Mouse (Mus musculus): ENCODE measurements at regions not wholly inside any gene's neighbourhood (a gene's known extent, or its start where the extent isn't known, plus 50 kb on each side); places are given as distances from the start of the nearest gene placed in this dataset.

DNA sequence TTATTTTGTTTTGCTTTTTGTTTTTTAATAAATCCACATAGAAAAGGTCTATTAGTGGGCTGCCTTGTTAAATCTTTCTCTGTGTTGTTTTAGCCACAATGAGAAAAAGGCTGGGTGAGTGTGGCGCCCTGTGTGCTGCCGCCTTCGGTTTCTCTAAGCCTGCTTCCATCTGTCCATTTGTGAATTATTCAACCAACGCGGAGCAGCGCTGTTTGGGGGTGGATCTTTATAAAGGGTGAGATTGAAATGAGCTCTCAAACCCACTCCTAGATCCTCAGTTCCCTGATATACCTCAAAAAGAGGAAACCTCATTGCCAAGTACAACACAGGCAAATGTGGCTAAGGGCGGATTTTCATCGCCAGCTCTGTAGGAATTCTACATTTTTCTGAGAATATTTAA lies 74.0 kb upstream of the Arg1 start:
- Histone ChIP-seq H3K36me3 (ENCODE audit: control insufficient read depth, insufficient read depth) (no peaks in the 10 kb centered on the region), H3K27me3 (ENCODE audit: control insufficient read depth, insufficient read depth, insufficient read length) (no peaks in the 10 kb centered on the region)
- TF ChIP-seq E2F4 (IDR thresholded peaks at IDR 0.05; ENCODE audit: insufficient read depth) (no peak), TCF3 (IDR thresholded peaks at IDR 0.05; ENCODE audit: insufficient read length, low read depth) (no peak), POLR2A (IDR thresholded peaks at IDR 0.05; ENCODE audit: insufficient read length, low read depth) (no peak), TCF12 (IDR thresholded peaks at IDR 0.05; ENCODE audit: insufficient read depth, poor library complexity, severe bottlenecking) (no peak), MYOG (IDR thresholded peaks at IDR 0.05; ENCODE audit: control insufficient read depth in 1 of 3, insufficient read depth in 1 of 3, insufficient read length in 2 of 3, low read depth in 2 of 3) (no peak), MYOD1 (IDR thresholded peaks at IDR 0.05; ENCODE audit: control insufficient read depth in 1 of 3, insufficient read length in 2 of 3, low read depth in 2 of 3) (no peak), MAX (IDR thresholded peaks at IDR 0.05; ENCODE audit: low read depth) (no peak), USF1 (IDR thresholded peaks at IDR 0.05; ENCODE audit: low read depth) (no peak), POLR2AphosphoS2 (IDR thresholded peaks at IDR 0.05; ENCODE audit: insufficient read length, low read depth) (no peak), SRF (IDR thresholded peaks at IDR 0.05; ENCODE audit: control insufficient read depth, insufficient read length, low read depth) (no peak)

DNA sequence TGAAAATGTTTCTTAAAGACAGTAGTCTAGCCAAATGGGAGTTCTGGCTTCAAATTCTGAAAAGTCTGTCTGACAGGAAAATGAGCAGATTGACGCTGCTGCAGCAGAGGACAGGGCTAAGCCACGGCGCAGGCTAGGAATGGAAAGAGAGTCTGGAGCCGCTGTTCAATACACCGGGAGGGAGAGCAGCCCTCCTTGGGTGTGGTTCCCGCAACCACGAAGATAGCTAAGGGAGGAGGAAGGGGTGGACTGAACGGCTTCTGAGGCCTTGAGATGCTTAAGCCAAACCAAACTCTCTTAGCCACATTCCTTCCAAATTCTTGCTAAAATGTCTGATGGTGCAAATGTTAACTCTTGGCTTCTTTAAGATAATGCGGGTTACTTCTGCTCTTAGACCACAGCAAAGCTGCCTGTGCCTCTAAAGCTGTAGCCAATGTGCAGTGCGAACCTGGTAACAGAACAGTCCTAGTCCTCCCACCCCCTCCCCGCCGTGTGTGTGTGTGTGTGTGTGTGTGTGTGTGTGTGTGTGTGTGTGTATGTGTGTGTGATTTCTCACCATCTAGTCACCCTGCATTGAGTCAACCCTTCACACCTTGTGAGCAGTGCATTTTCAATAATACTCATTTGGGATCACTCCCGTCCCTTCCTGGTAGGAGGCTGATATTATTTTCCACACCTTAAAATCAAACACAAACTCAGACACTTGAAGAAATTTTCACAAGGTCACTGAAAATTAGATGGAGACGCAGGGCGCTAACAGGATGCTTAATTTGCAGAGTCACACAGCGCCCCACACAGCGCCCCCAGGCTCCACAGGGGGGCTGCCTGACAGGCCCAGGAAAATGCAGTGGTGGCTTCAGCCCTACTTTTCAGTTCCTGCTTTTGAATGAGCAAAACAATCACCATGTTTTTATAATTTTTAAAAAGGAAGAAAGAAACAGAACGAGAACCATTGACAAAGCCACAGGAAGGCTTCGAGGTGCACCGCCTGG lies 73.2 kb upstream of the Arg1 start:
- Histone ChIP-seq H3ac (ENCODE audit: control insufficient read depth, insufficient read length) (no peak overlapping the region), H3K4me2 (ENCODE audit: low read depth) (no peak overlapping the region), H3K36me3 (ENCODE audit: control insufficient read depth, insufficient read depth) (no peaks in the 10 kb centered on the region), H3K27me3 (ENCODE audit: control insufficient read depth, insufficient read depth, insufficient read length) (no peaks in the 10 kb centered on the region), H3K79me2 (ENCODE audit: control insufficient read depth, insufficient read depth) (no peaks in the 10 kb centered on the region), H3K4me3 (no peak overlapping the region)
- TF ChIP-seq SRF (IDR thresholded peaks at IDR 0.05; ENCODE audit: control insufficient read depth, insufficient read length, low read depth): no peak
- TF ChIP-seq REST (IDR thresholded peaks at IDR 0.05; ENCODE audit: insufficient read depth, insufficient read length): no peak
- no peak for TF ChIP-seq E2F4 (IDR thresholded peaks at IDR 0.05; ENCODE audit: insufficient read depth)
- no peak for TF ChIP-seq POLR2A (IDR thresholded peaks at IDR 0.05; ENCODE audit: insufficient read length, low read depth)
- TF ChIP-seq MYOD1 (IDR thresholded peaks at IDR 0.05; ENCODE audit: control insufficient read depth in 1 of 3, insufficient read length in 2 of 3, low read depth in 2 of 3): no peak
- TF ChIP-seq CEBPB (IDR thresholded peaks at IDR 0.05; ENCODE audit: insufficient read depth, poor library complexity, severe bottlenecking): no peak
- TF ChIP-seq USF1 (IDR thresholded peaks at IDR 0.05; ENCODE audit: low read depth): no peak
- TF ChIP-seq TCF12 (IDR thresholded peaks at IDR 0.05; ENCODE audit: insufficient read depth, poor library complexity, severe bottlenecking): no peak
- TF ChIP-seq MAX (IDR thresholded peaks at IDR 0.05; ENCODE audit: low read depth): no peak
- no peak for TF ChIP-seq TCF3 (IDR thresholded peaks at IDR 0.05; ENCODE audit: insufficient read length, low read depth)
- TF ChIP-seq POLR2AphosphoS2 (IDR thresholded peaks at IDR 0.05; ENCODE audit: insufficient read length, low read depth): no peak
- no peak for TF ChIP-seq MYOG (IDR thresholded peaks at IDR 0.05; ENCODE audit: control insufficient read depth in 1 of 3, insufficient read depth in 1 of 3, insufficient read length in 2 of 3, low read depth in 2 of 3)

More for the DNA sequence above, 74.0 kb upstream of the Arg1 start:
- Histone ChIP-seq H3K4me2 (ENCODE audit: low read depth) (no peak overlapping the region), H3K79me2 (ENCODE audit: control insufficient read depth, insufficient read depth) (no peaks in the 10 kb centered on the region), H3K4me3 (no peak overlapping the region), H3ac (ENCODE audit: control insufficient read depth, insufficient read length) (no peak overlapping the region)

DNA sequence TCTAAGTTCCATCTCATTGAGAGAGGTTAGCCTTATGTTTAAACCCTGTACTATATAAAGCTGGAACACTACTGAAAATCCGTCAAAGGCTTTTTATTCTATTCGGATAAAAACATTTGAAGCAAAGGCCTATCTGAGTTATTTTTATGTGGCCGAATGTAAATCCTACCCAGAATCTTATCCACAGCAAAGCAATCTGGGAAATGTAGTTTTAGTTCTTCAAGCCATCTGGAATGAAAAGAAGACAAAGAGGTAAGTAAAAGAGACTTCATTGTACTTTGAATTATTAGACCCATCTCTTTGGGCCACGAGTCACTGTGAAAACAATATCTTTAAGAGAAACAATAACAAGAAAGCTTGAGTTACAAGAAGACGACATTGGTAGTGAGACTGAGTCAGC lies 72.5 kb upstream of the Arg1 start:
- no peaks in the 10 kb centered on the region for H3K27me3 ChIP-seq (ENCODE audit: control insufficient read depth, insufficient read depth, insufficient read length)
- no peak overlapping the region for H3K4me3 ChIP-seq
- H3ac ChIP-seq (ENCODE audit: control insufficient read depth, insufficient read length): no peak overlapping the region
- no peak overlapping the region for H3K4me2 ChIP-seq (ENCODE audit: low read depth)
- H3K36me3 ChIP-seq (ENCODE audit: control insufficient read depth, insufficient read depth): no peaks in the 10 kb centered on the region
- H3K79me2 ChIP-seq (ENCODE audit: control insufficient read depth, insufficient read depth): no peaks in the 10 kb centered on the region
- TF ChIP-seq POLR2A (IDR thresholded peaks at IDR 0.05; ENCODE audit: insufficient read length, low read depth): no peak

DNA sequence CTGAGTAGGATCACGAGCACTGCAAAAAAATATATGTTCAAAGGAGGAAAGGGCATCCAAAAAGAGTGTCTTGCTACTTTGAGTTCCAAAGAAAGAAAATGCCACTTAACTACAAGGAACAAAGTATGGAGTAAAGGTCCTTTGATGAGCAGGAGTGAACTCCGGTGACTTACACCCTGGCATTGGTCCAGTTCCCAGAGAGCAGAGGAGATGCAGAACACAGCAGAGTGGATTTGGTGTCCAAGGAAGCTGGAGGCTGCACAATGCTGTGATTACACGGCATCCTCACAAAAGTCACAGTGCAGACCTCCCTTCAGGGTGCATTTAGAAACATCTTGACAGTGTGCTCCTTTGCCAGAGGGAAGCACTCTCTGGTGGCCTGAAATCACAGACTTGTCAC lies 70.4 kb upstream of the Arg1 start:
- TF ChIP-seq MYOG (IDR thresholded peaks at IDR 0.05; ENCODE audit: control insufficient read depth in 1 of 3, insufficient read depth in 1 of 3, insufficient read length in 2 of 3, low read depth in 2 of 3) (no peak), MAX (IDR thresholded peaks at IDR 0.05; ENCODE audit: low read depth) (no peak), TCF3 (IDR thresholded peaks at IDR 0.05; ENCODE audit: insufficient read length, low read depth) (no peak), REST (IDR thresholded peaks at IDR 0.05; ENCODE audit: insufficient read depth, insufficient read length) (no peak), POLR2A (IDR thresholded peaks at IDR 0.05; ENCODE audit: insufficient read length, low read depth) (no peak), POLR2AphosphoS2 (IDR thresholded peaks at IDR 0.05; ENCODE audit: insufficient read length, low read depth) (no peak), SRF (IDR thresholded peaks at IDR 0.05; ENCODE audit: control insufficient read depth, insufficient read length, low read depth) (no peak), MYOD1 (IDR thresholded peaks at IDR 0.05; ENCODE audit: control insufficient read depth in 1 of 3, insufficient read length in 2 of 3, low read depth in 2 of 3) (no peak), USF1 (IDR thresholded peaks at IDR 0.05; ENCODE audit: low read depth) (no peak), E2F4 (IDR thresholded peaks at IDR 0.05; ENCODE audit: insufficient read depth) (no peak), TCF12 (IDR thresholded peaks at IDR 0.05; ENCODE audit: insufficient read depth, poor library complexity, severe bottlenecking) (no peak), CEBPB (IDR thresholded peaks at IDR 0.05; ENCODE audit: insufficient read depth, poor library complexity, severe bottlenecking) (no peak)
- no peaks in the 10 kb centered on the region for H3K27me3 ChIP-seq (ENCODE audit: control insufficient read depth, insufficient read depth, insufficient read length)

More for the DNA sequence above, 70.4 kb upstream of the Arg1 start:
- no peaks in the 10 kb centered on the region for H3K79me2 ChIP-seq (ENCODE audit: control insufficient read depth, insufficient read depth)
- no peaks in the 10 kb centered on the region for H3K36me3 ChIP-seq (ENCODE audit: control insufficient read depth, insufficient read depth)
- no peak overlapping the region for H3K4me3 ChIP-seq
- no peak overlapping the region for H3ac ChIP-seq (ENCODE audit: control insufficient read depth, insufficient read length)
- no peak overlapping the region for H3K4me2 ChIP-seq (ENCODE audit: low read depth)

Measured in myocyte (in vitro differentiated cells).